Mouse (Mus musculus): Measurements from ENCODE around the gene Cnot8.

GRCm38 (mm10) chr11:58103344-58103653 is 654 bp upstream of the Cnot8 start:
- TF ChIP-seq GATA1 (IDR thresholded peaks at IDR 0.05; ENCODE audit: low read length), result no peak
- TF ChIP-seq TAL1 (IDR thresholded peaks at IDR 0.05; ENCODE audit: low read length), result no peak

Data from erythroblast, embryonic 14.5 days (primary cell).